Mouse (Mus musculus) hematopoietic stem cell, adult 5-6 weeks (primary cell): ENCODE measurements around the gene Arhgap1. TPM values are rescaled to one million over a fixed set of nuclear protein-coding genes. Genes with fewer than 3 reads are reported as not detected.
A peak's percentile ranks its signal among the peaks of the same experiment; 100 is the strongest.

Experiments used
- ATAC-seq, 2 experiments: fragments of 125-278 bp in 1 of 2; replicated peaks in 1 of 2; 2 replicates each; pipeline ENCODE4 v1.8.0; 2016 to 2017; ENCODE audit warnings: inconsistent platforms in 2 of 2, mild to moderate bottlenecking in 2 of 2, moderate number of reproducible peaks in 2 of 2, low read depth in 1 of 2, moderate TSS enrichment in 1 of 2; ENCODE audit not compliant: low FRiP score in 2 of 2, poor library complexity in 2 of 2, severe bottlenecking in 2 of 2, insufficient read depth in 1 of 2, low TSS enrichment in 1 of 2
- total RNA-seq: library from RNA; stranded (forward); fragments of 172-1452, 232-1000 nt; gene quantifications from 2 replicates; pipeline ENCODE4 v1.2.3, GENCODE M21; 2017

Arhgap1 gene
- total RNA-seq, 1 experiment from 2014 or later, result 53.8 TPM

DNA sequence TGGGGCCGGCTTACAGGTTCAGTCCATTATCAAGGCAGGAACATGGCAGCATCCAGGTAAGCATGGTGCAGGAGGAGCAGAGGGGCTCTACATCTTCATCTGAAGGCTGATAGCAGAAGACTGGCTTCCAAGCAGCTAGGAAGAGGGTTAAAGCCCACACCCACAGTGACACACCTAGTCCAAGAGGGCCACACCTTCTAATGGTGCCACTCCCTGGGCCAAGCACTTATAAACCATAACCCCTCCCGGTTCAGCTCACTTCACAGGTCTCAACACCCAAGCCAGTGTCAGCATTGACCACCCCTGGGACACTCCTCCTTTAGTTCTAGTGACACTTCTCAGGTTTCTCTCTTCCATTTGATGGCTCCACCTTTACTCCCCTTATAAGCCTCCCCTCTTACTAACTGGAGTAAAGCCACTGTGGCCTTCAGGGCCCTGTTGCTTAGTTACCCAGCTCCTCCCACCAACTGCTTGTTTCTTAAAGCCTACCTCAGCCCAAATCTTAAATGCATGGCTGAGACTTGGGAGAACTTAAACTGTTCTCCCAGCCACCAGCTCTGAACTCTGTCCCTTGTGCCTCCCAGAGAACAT is 6.7 kb upstream of the Arhgap1 start:
- ATAC-seq, result no peak

GRCm38 (mm10) chr2:91644021-91644420 is 5.6 kb upstream of the Arhgap1 start:
- no peak for ATAC-seq

- no peak for ATAC-seq
These were observed 4.3 kb upstream of the Arhgap1 start for GRCm38 (mm10) chr2:91645354-91645753.

DNA sequence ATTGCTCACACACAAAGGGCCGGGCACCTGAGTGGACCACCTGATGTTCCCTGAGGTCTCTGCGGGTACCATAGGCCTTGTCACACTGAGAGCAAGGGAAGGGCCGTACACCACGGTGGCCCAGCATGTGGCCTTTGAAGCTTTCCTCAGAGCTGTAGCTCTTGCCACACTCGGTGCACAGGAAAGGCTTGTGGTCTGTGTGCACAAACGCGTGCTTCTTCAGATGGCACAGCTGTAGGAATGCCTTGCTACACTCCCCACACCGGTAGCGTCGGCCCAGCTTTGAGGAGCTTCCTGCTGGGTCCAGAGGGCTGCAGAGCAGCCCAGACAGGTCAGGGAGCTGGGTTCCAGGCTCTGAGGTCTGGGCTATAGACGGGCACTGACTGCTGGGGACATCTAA is 3.8 kb upstream of the Arhgap1 start:
- peak in 1 of 2 experiments; percentile 17; a peak in 1 of 4 replicates for ATAC-seq

GRCm38 (mm10) chr2:91646733-91647132 is 2.9 kb upstream of the Arhgap1 start:
- ATAC-seq, result no peak

GRCm38 (mm10) chr2:91649152-91649551 is 508 bp upstream of the Arhgap1 start:
- no peak for ATAC-seq

- peak; percentile 27 to 40 for ATAC-seq
These were observed 818 bp downstream of the Arhgap1 start for GRCm38 (mm10) chr2:91650360-91650995.

- ATAC-seq, result no peak
These were observed 2.0 kb downstream of the Arhgap1 start for GRCm38 (mm10) chr2:91651458-91652258.

GRCm38 (mm10) chr2:91652863-91653262 is 3.2 kb downstream of the Arhgap1 start:
- no peak for ATAC-seq

- ATAC-seq, result no peak
These were observed 5.7 kb downstream of the Arhgap1 start for GRCm38 (mm10) chr2:91655388-91655787.

GRCm38 (mm10) chr2:91655827-91656226 is 6.2 kb downstream of the Arhgap1 start:
- ATAC-seq, result no peak

DNA sequence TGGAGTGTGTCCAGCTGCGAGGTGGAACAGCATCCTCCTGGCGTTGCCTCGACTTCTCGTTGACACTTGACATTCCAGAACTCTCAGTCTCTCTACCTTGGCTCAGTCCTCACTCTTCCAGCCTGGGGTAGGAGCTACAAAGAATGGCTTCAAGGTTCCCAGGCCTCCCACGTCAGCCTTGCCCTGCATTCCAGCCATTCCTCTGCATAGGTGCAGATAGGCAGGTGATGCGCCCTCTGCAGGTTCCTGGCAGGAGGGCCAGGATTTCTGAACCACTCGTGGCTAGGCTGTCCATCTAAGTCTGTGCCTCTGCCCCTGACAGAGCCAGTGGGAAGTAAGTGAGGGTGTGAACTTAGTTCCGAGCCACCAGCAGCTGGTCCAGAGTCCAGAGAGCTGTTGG is 7.1 kb downstream of the Arhgap1 start:
- no peak for ATAC-seq

GRCm38 (mm10) chr2:91659657-91660056 is 10.0 kb downstream of the Arhgap1 start:
- no peak for ATAC-seq

- ATAC-seq, result no peak
These were observed 11.3 kb downstream of the Arhgap1 start for GRCm38 (mm10) chr2:91660981-91661380.

DNA sequence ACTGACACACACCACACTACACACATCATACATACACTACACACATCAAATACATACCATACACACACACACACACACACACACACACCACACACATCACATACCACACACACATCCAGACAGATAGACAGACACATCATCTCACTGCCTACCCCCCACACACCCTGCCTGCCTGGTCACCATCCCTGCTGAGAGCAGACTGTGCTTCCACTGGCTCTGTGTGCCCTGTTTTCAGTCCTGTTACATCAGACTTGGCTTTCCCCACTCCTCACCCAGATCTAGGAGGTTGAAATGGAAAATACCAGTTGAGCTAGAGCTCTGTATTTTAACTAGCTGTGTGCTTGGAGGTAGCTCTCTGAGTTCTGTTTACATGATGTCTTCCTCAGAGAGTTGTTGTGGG is 15.1 kb downstream of the Arhgap1 start:
- ATAC-seq, result no peak

- ATAC-seq, result no peak
These were observed 16.8 kb downstream of the Arhgap1 start for GRCm38 (mm10) chr2:91666386-91666910.

DNA sequence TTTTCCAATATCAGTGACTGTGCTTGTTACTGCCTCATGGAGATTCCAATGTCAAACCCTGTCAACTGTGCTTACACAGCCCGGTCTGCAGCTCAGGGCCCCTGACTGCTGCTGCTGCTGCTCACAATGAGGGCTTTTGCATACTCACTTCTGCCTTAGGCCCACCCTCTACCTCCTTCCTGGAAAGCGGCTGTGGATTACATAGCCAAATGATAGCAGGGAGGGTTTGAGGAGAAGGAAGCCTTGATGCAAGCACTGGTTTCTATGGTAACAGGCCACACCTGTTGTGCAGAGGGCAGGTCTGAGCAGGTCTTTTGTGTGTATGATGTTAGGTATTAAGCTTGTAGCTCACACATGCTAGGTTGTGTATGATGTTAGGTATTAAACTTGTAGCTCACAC is 18.1 kb downstream of the Arhgap1 start:
- ATAC-seq, result no peak

GRCm38 (mm10) chr2:91669326-91669725 is 19.7 kb downstream of the Arhgap1 start:
- no peak for ATAC-seq
